Mouse (Mus musculus): Measurements from ENCODE around the gene Insl3.
"Not testable (repeated sequence)": the region's sequence is repeated elsewhere in the genome, so short reads cannot be mapped to it uniquely, and the experiment has no call there.

Insl3 gene

GRCm38 (mm10) chr8:71709134-71709799, 20.3 kb downstream of the Insl3 start:
- no peak for DNase-seq (ENCODE audit: low spot score in 2 of 2)

- peak in 1 of 2 experiments; percentile 75 for DNase-seq (ENCODE audit: low spot score in 2 of 2)
Observed at GRCm38 (mm10) chr8:71709800-71710446, 20.9 kb downstream of the Insl3 start.

GRCm38 (mm10) chr8:71711574-71711973, 22.6 kb downstream of the Insl3 start:
- DNase-seq (ENCODE audit: low spot score in 2 of 2) = no peak

GRCm38 (mm10) chr8:71715531-71715930, 26.5 kb downstream of the Insl3 start:
- no peak for DNase-seq (ENCODE audit: low spot score in 2 of 2)

- no peak for DNase-seq (ENCODE audit: low spot score in 2 of 2)
Observed at GRCm38 (mm10) chr8:71716561-71717053, 27.6 kb downstream of the Insl3 start.

- no peak for DNase-seq (ENCODE audit: low spot score in 2 of 2)
Observed at GRCm38 (mm10) chr8:71717096-71717495, 28.1 kb downstream of the Insl3 start.

- no peak for DNase-seq (ENCODE audit: low spot score in 2 of 2)
Observed at GRCm38 (mm10) chr8:71718252-71718651, 29.2 kb downstream of the Insl3 start.

- DNase-seq (ENCODE audit: low spot score in 2 of 2) = no peak
Observed at GRCm38 (mm10) chr8:71719218-71719617, 30.2 kb downstream of the Insl3 start.

- peak; percentile 68 to 70 for DNase-seq (ENCODE audit: low spot score in 2 of 2)
Observed at GRCm38 (mm10) chr8:71719928-71720457, 31.0 kb downstream of the Insl3 start.

- peak; percentile 81 to 85 for DNase-seq (ENCODE audit: low spot score in 2 of 2)
Observed at GRCm38 (mm10) chr8:71723047-71723551, 34.1 kb downstream of the Insl3 start.

GRCm38 (mm10) chr8:71724389-71724788, 35.4 kb downstream of the Insl3 start:
- no peak for DNase-seq (ENCODE audit: low spot score in 2 of 2)

GRCm38 (mm10) chr8:71725122-71725924, 36.3 kb downstream of the Insl3 start, which contains the start of gene Fcho1:
Gene Fcho1, minus strand, starts transcription at chr8:71725716.
- peak; percentile 88 to 92 for DNase-seq (ENCODE audit: low spot score in 2 of 2)

GRCm38 (mm10) chr8:71728240-71728785, 39.3 kb downstream of the Insl3 start:
- no peak for DNase-seq (ENCODE audit: low spot score in 2 of 2)

GRCm38 (mm10) chr8:71728826-71729620, 40.0 kb downstream of the Insl3 start:
- DNase-seq (ENCODE audit: low spot score in 2 of 2) = peak in 1 of 2 experiments; percentile 49

GRCm38 (mm10) chr8:71731652-71732230, 42.7 kb downstream of the Insl3 start:
- DNase-seq (ENCODE audit: low spot score in 2 of 2) = peak; percentile 73 to 86

- DNase-seq (ENCODE audit: low spot score in 2 of 2) = not testable (repeated sequence)
Observed at GRCm38 (mm10) chr8:71738316-71738715, 49.3 kb downstream of the Insl3 start.

Measured in thymus, postnatal 10 days (tissue).